26 mouse cellular contexts compared by ENCODE assay signal in genomic region chr3:38501316-38501715, GRCm38 (mm10). TPM values are rescaled to one million over a fixed set of nuclear protein-coding genes. Genes with fewer than 3 reads are reported as not detected.
DNase-seq lines count a peak whose midpoint lies in the region; ATAC-seq and TF ChIP-seq lines count a peak whose summit lies in the region.
"Had no signal": no experiment of that assay in that cellular context is flagged by ENCODE, and none has a peak within 500 bp of the region (broad histone marks: within the 10 kb centered on the region; RNA-seq: fewer than 3 reads in every experiment).

No protein-coding gene starts in this region.

- peaks cover 4% of the 10 kb centered on the region; the same call in 1 of the 2 replicates for H3K4me1 ChIP-seq in forebrain, embryonic 15.5 days
- H3K4me1 ChIP-seq in forebrain, embryonic 12.5 days = peaks cover 11% of the 10 kb centered on the region; the same call in 1 of the 2 replicates
- H3K4me1 ChIP-seq in forebrain, postnatal 0 days (ENCODE audit: insufficient read depth) = no peaks in the 10 kb centered on the region
- H3K4me1 ChIP-seq: embryonic facial prominence, embryonic 12.5 days; embryonic facial prominence, embryonic 15.5 days; heart, embryonic 15.5 days; intestine, embryonic 15.5 days had no signal

- no peak overlapping the region for H3K4me3 ChIP-seq in forebrain, embryonic 15.5 days
- no peak overlapping the region for H3K4me3 ChIP-seq in forebrain, embryonic 12.5 days (replicated peaks)
- no peak overlapping the region for H3K4me3 ChIP-seq in forebrain, postnatal 0 days (ENCODE audit: low read depth, low read length)
- H3K4me3 ChIP-seq: embryonic facial prominence, embryonic 12.5 days; embryonic facial prominence, embryonic 15.5 days; heart, embryonic 12.5 days; heart, embryonic 15.5 days; intestine, embryonic 15.5 days had no signal

- DNase-seq in right cerebral cortex, postnatal 10 days (ENCODE audit: low spot score in 2 of 2) = peak; percentile 31 to 35
- no peak for DNase-seq in right cerebral cortex, adult 2 months (ENCODE audit: low spot score in 2 of 2)
- DNase-seq in brain, embryonic 14.5 days (ENCODE audit: low read depth) = peak; percentile 37
- peak; percentile 40 for DNase-seq in forebrain, postnatal 0 days
- DNase-seq in layer of hippocampus, postnatal 36 days = no peak
- DNase-seq: adrenal gland, adult 8-10 months; adrenal gland, postnatal 25 days; cerebellum, adult 11 months; cerebellum, adult 2 months; cerebellum, adult 9-11 months; cerebellum, postnatal 25 days; gastrocnemius, postnatal 10 days; gastrocnemius, postnatal 36 days; heart, postnatal 10 days; heart, postnatal 36 days; kidney, adult 11 months; kidney, adult 8-10 months had no signal

- no peak for TF ChIP-seq CTCF in brain, embryonic 14.5 days (IDR thresholded peaks at IDR 0.05; ENCODE audit: borderline replicate concordance, extremely low read depth, insufficient read depth, insufficient read length)
- no peak for TF ChIP-seq CTCF in forebrain, postnatal 0 days (IDR thresholded peaks at IDR 0.05; ENCODE audit: low read depth)

- H3K9ac ChIP-seq in forebrain, embryonic 15.5 days (replicated peaks) = no peak overlapping the region
- H3K9ac ChIP-seq in forebrain, embryonic 12.5 days = no peak overlapping the region
- no peak overlapping the region for H3K9ac ChIP-seq in forebrain, postnatal 0 days
- H3K9ac ChIP-seq: embryonic facial prominence, embryonic 12.5 days; embryonic facial prominence, embryonic 15.5 days; heart, embryonic 12.5 days; heart, embryonic 15.5 days; hindbrain, embryonic 14.5 days; intestine, embryonic 15.5 days had no signal

- no peak overlapping the region for H3K4me2 ChIP-seq in forebrain, embryonic 15.5 days (replicated peaks)
- no peak overlapping the region for H3K4me2 ChIP-seq in forebrain, embryonic 12.5 days
- no peak overlapping the region for H3K4me2 ChIP-seq in forebrain, postnatal 0 days (ENCODE audit: low read depth)
- H3K4me2 ChIP-seq: embryonic facial prominence, embryonic 12.5 days; embryonic facial prominence, embryonic 15.5 days; heart, embryonic 12.5 days; heart, embryonic 15.5 days; hindbrain, embryonic 14.5 days; intestine, embryonic 15.5 days had no signal

- H3K27me3 ChIP-seq in forebrain, embryonic 15.5 days = no peaks in the 10 kb centered on the region
- H3K27me3 ChIP-seq in forebrain, embryonic 12.5 days = no peaks in the 10 kb centered on the region
- H3K27me3 ChIP-seq in forebrain, postnatal 0 days (ENCODE audit: insufficient read depth, low read length) = no peaks in the 10 kb centered on the region; the same call in 1 of the 2 replicates
- H3K27me3 ChIP-seq: embryonic facial prominence, embryonic 12.5 days; embryonic facial prominence, embryonic 15.5 days; heart, embryonic 12.5 days; heart, embryonic 15.5 days; intestine, embryonic 15.5 days had no signal

- 60% methylated on average over 5 of the region's 5 CpGs for WGBS in forebrain, embryonic 15.5 days
- WGBS in forebrain, embryonic 12.5 days = 70% methylated on average over 5 of the region's 5 CpGs
- WGBS in forebrain, postnatal 0 days = 57% methylated on average over 5 of the region's 5 CpGs

- H3K9me3 ChIP-seq in forebrain, embryonic 15.5 days = no peaks in the 10 kb centered on the region
- no peaks in the 10 kb centered on the region for H3K9me3 ChIP-seq in forebrain, embryonic 12.5 days
- H3K9me3 ChIP-seq in forebrain, postnatal 0 days (ENCODE audit: low read length) = no peaks in the 10 kb centered on the region
- H3K9me3 ChIP-seq: embryonic facial prominence, embryonic 12.5 days; embryonic facial prominence, embryonic 15.5 days; heart, embryonic 12.5 days; heart, embryonic 15.5 days; intestine, embryonic 15.5 days had no signal

- H3K27ac ChIP-seq in forebrain, embryonic 15.5 days (replicated peaks) = no peak overlapping the region
- H3K27ac ChIP-seq in forebrain, embryonic 12.5 days = no peak overlapping the region
- no peak overlapping the region for H3K27ac ChIP-seq in forebrain, postnatal 0 days (ENCODE audit: low read depth, low read length)
- H3K27ac ChIP-seq: embryonic facial prominence, embryonic 12.5 days; embryonic facial prominence, embryonic 15.5 days; heart, embryonic 15.5 days; hindbrain, embryonic 14.5 days; intestine, embryonic 15.5 days had no signal

- no peak for TF ChIP-seq POLR2A in brain, embryonic 14.5 days (IDR thresholded peaks at IDR 0.05; ENCODE audit: borderline replicate concordance, extremely low read depth, insufficient read depth, insufficient read length, poor library complexity, severe bottlenecking)

- peak; percentile 43; the same call in 1 of the 2 replicates for ATAC-seq in forebrain, embryonic 15.5 days (replicated peaks)
- ATAC-seq in forebrain, embryonic 12.5 days (ENCODE audit: low FRiP score) = no peak
- ATAC-seq in forebrain, postnatal 0 days = peak; percentile 81
- ATAC-seq: CD4-positive, CD25-positive, alpha-beta regulatory T cell, adult 4 months; intestine, embryonic 15.5 days had no signal

- H3K36me3 ChIP-seq in forebrain, embryonic 15.5 days = no peaks in the 10 kb centered on the region
- no peaks in the 10 kb centered on the region for H3K36me3 ChIP-seq in forebrain, embryonic 12.5 days (replicated peaks)
- no peaks in the 10 kb centered on the region for H3K36me3 ChIP-seq in forebrain, postnatal 0 days (ENCODE audit: insufficient read depth)
- H3K36me3 ChIP-seq: embryonic facial prominence, embryonic 12.5 days; embryonic facial prominence, embryonic 15.5 days; heart, embryonic 12.5 days; heart, embryonic 15.5 days; intestine, embryonic 15.5 days had no signal

RNA-seq across cellular contexts. Expression of gene Ankrd50, which starts 16.7 kb away (rescaled TPM):
- 22.5 and 23.2 TPM in 2 replicates for polyA plus RNA-seq in forebrain, embryonic 15.5 days (2015; fragmentation: Nextera tagmentation; extraction: Ambion mirVana)
- 36.2 and 37.3 TPM in 2 replicates for polyA plus RNA-seq in forebrain, embryonic 12.5 days (2016; fragmentation: Nextera tagmentation; extraction: Ambion mirVana)
- polyA plus RNA-seq in brain, embryonic 14.5 days (2012; rRNA removed) = 45.2 and 64.7 TPM in 2 replicates
- 50.9 and 69.1 TPM in 2 replicates for total RNA-seq in forebrain, postnatal 0 days (2014; rRNA removed)
- 12.6 and 13.0 TPM in 2 replicates for polyA plus RNA-seq in forebrain, postnatal 0 days (2015; fragmentation: Nextera tagmentation; extraction: Ambion mirVana)
- total RNA-seq in layer of hippocampus, postnatal 36 days (2021) = 10 to 100 TPM; 48.1 to 51.1 TPM

Comparison
In these comparisons a context has a peak if more than half of its experiments do, and no peak if none do; other contexts are left out.
1. DNase-seq: peak in right cerebral cortex, postnatal 10 days (2 of 2), brain, embryonic 14.5 days (single experiment) and forebrain, postnatal 0 days (single experiment); none in right cerebral cortex, adult 2 months (0 of 2) and layer of hippocampus, postnatal 36 days (0 of 2).